Mouse (Mus musculus) MEL (cell line): ENCODE results near the gene D17H6S53E. TPM values are rescaled to one million over a fixed set of nuclear protein-coding genes. Genes with fewer than 3 reads are reported as not detected.
A peak's percentile ranks its signal among the peaks of the same experiment; 100 is the strongest.

Source experiments
- DNase-seq: peaks from one replicate; pipeline ENCODE4 v3.0.0; 2011; ENCODE audit warnings: low read depth, low spot score
- H3K27ac ChIP-seq: 2 replicates; pipeline ENCODE4 v1.5.1; 2012; ENCODE audit warnings: low read depth, mild to moderate bottlenecking, control low read depth, low read length, moderate library complexity; ENCODE audit not compliant: control insufficient read depth
- H3K27me3 ChIP-seq, 2 experiments: fragments of 150-350 bp in 1 of 2; sonication (generic) in 1 of 2; 2 replicates each; pipeline ENCODE4 v1.6.1; 2012; ENCODE audit warnings: low read length in 2 of 2, mild to moderate bottlenecking in 2 of 2, improper control_type of control experiment in 1 of 2, moderate library complexity in 1 of 2; ENCODE audit not compliant: insufficient read depth in 2 of 2, control insufficient read depth in 1 of 2
- H3K36me3 ChIP-seq, 2 experiments: 2 replicates each; pipeline ENCODE4 v1.6.1; 2012 to 2014; ENCODE audit warnings: low read length in 2 of 2, improper control_type of control experiment in 1 of 2, inconsistent platforms in 1 of 2, mild to moderate bottlenecking in 1 of 2; ENCODE audit not compliant: insufficient read depth in 2 of 2, control insufficient read depth in 1 of 2
- H3K4me1 ChIP-seq, 2 experiments: fragments of 150-350 bp in 1 of 2; sonication (generic) in 1 of 2; 2 replicates each; pipeline ENCODE4 v1.6.1; 2012; ENCODE audit warnings: low read length in 2 of 2, improper control_type of control experiment in 1 of 2, mild to moderate bottlenecking in 1 of 2; ENCODE audit not compliant: insufficient read depth in 2 of 2, control insufficient read depth in 1 of 2
- H3K4me3 ChIP-seq, 2 experiments: fragments of 150-350 bp in 1 of 2; sonication (generic) in 1 of 2; 2 replicates each; pipeline ENCODE4 v1.5.1; 2012; ENCODE audit warnings: low read depth in 2 of 2, low read length in 2 of 2, mild to moderate bottlenecking in 2 of 2, moderate library complexity in 2 of 2, control low read depth in 1 of 2, improper control_type of control experiment in 1 of 2; ENCODE audit not compliant: control insufficient read depth in 1 of 2, insufficient read depth in 1 of 2
- H3K79me2 ChIP-seq: 2 replicates; pipeline ENCODE4 v1.6.1; 2012; ENCODE audit warnings: mild to moderate bottlenecking, low read length, moderate library complexity; ENCODE audit not compliant: control insufficient read depth, poor library complexity, insufficient read depth
- H3K9ac ChIP-seq: 2 replicates; pipeline ENCODE4 v1.6.1; 2012; ENCODE audit warnings: low read depth, mild to moderate bottlenecking, control low read depth, low read length, moderate library complexity; ENCODE audit not compliant: control insufficient read depth, poor library complexity, severe bottlenecking
- H3K9me3 ChIP-seq: fragments of 150-350 bp; sonication (generic); replicated peaks from 2 replicates; pipeline ENCODE4 v1.6.1; 2012; ENCODE audit warnings: mild to moderate bottlenecking, low read length, improper control_type of control experiment, moderate library complexity; ENCODE audit not compliant: insufficient read depth
- BHLHE40 ChIP-seq: IDR thresholded peaks from 2 replicates; pipeline ENCODE4 v1.6.1; 2012; ENCODE audit warnings: low read depth, mild to moderate bottlenecking, inconsistent platforms, low read length, improper control_type of control experiment, borderline replicate concordance
- CHD1 ChIP-seq: IDR thresholded peaks from 2 replicates; pipeline ENCODE4 v1.6.1; 2012; ENCODE audit warnings: low read depth, mild to moderate bottlenecking, inconsistent platforms, low read length, improper control_type of control experiment
- CHD2 ChIP-seq: IDR thresholded peaks from 2 replicates; pipeline ENCODE4 v1.6.1; 2011; ENCODE audit warnings: low read length, improper control_type of control experiment
- CTCF ChIP-seq, 3 experiments: IDR thresholded peaks in 2 of 3; conservative IDR thresholded peaks in 1 of 3; 2 replicates each; pipeline ENCODE4 v1.5.1; 2011 to 2012; ENCODE audit warnings: low read length in 3 of 3, low read depth in 2 of 3, mild to moderate bottlenecking in 2 of 3, improper control_type of control experiment in 1 of 3, inconsistent platforms in 1 of 3, mixed read lengths in 1 of 3, moderate library complexity in 1 of 3; ENCODE audit not compliant: control insufficient read depth in 1 of 3, insufficient read depth in 1 of 3, poor library complexity in 1 of 3, severe bottlenecking in 1 of 3
- E2F4 ChIP-seq: IDR thresholded peaks from 2 replicates; pipeline ENCODE4 v1.6.1; 2011; ENCODE audit warnings: low read depth, low read length, improper control_type of control experiment, borderline replicate concordance
- ELF1 ChIP-seq: IDR thresholded peaks from 2 replicates; pipeline ENCODE4 v1.6.1; 2014; ENCODE audit warnings: low read depth, mild to moderate bottlenecking, inconsistent platforms, low read length, improper control_type of control experiment, moderate library complexity
- EP300 ChIP-seq, 2 experiments: IDR thresholded peaks; 2 replicates each; pipeline ENCODE4 v1.6.1; 2011; ENCODE audit warnings: improper control_type of control experiment in 2 of 2, low read length in 2 of 2, low read depth in 1 of 2, mild to moderate bottlenecking in 1 of 2
- ETS1 ChIP-seq: IDR thresholded peaks from 2 replicates; pipeline ENCODE4 v1.6.1; 2012; ENCODE audit warnings: low read depth, mild to moderate bottlenecking, inconsistent platforms, low read length, improper control_type of control experiment, moderate library complexity
- GABPA ChIP-seq: IDR thresholded peaks from 2 replicates; pipeline ENCODE4 v1.6.1; 2012; ENCODE audit warnings: low read depth, mild to moderate bottlenecking, inconsistent platforms, low read length, improper control_type of control experiment, moderate library complexity
- GATA1 ChIP-seq: IDR thresholded peaks from 2 replicates; pipeline ENCODE4 v1.6.1; 2011; ENCODE audit warnings: low read depth, low read length, improper control_type of control experiment
- HCFC1 ChIP-seq: IDR thresholded peaks from 2 replicates; pipeline ENCODE4 v1.6.1; 2012; ENCODE audit warnings: low read depth, mild to moderate bottlenecking, inconsistent platforms, low read length, improper control_type of control experiment, moderate library complexity
- JUND ChIP-seq: IDR thresholded peaks from 2 replicates; pipeline ENCODE4 v1.6.1; 2011; ENCODE audit warnings: low read depth, mild to moderate bottlenecking, improper control_type of control experiment, low read length
- KAT2A ChIP-seq: conservative IDR thresholded peaks from 2 replicates; pipeline ENCODE4 v1.6.1; 2012; ENCODE audit warnings: low read depth, low read length, improper control_type of control experiment, inconsistent platforms
- MAFK ChIP-seq: IDR thresholded peaks from 2 replicates; pipeline ENCODE4 v1.6.1; 2011; ENCODE audit warnings: low read depth, mild to moderate bottlenecking, low read length, improper control_type of control experiment, borderline replicate concordance
- MAX ChIP-seq: IDR thresholded peaks from 2 replicates; pipeline ENCODE4 v1.6.1; 2011; ENCODE audit warnings: low read length, improper control_type of control experiment
- MAZ ChIP-seq: IDR thresholded peaks from 2 replicates; pipeline ENCODE4 v1.6.1; 2012; ENCODE audit warnings: low read depth, mild to moderate bottlenecking, inconsistent platforms, low read length, improper control_type of control experiment
- MEF2A ChIP-seq: IDR thresholded peaks from 2 replicates; pipeline ENCODE4 v1.6.1; 2014; ENCODE audit warnings: low read depth, mild to moderate bottlenecking, inconsistent platforms, low read length, improper control_type of control experiment; ENCODE audit not compliant: poor library complexity, insufficient replicate concordance, severe bottlenecking; ENCODE audit errors: extremely low read depth
- MXI1 ChIP-seq: IDR thresholded peaks from 2 replicates; pipeline ENCODE4 v1.6.1; 2011; ENCODE audit warnings: mild to moderate bottlenecking, low read depth, low read length, improper control_type of control experiment
- MYB ChIP-seq: IDR thresholded peaks from 2 replicates; pipeline ENCODE4 v1.6.1; 2011; ENCODE audit warnings: mild to moderate bottlenecking, low read depth, low read length, improper control_type of control experiment
- MYC ChIP-seq: IDR thresholded peaks from 2 replicates; pipeline ENCODE4 v1.6.1; 2011; ENCODE audit warnings: low read depth, mild to moderate bottlenecking, low read length, improper control_type of control experiment, moderate library complexity
- NELFE ChIP-seq: IDR thresholded peaks from 2 replicates; pipeline ENCODE4 v1.6.1; 2011; ENCODE audit warnings: low read depth, low read length, improper control_type of control experiment
- NRF1 ChIP-seq: IDR thresholded peaks from 2 replicates; pipeline ENCODE4 v1.6.1; 2014; ENCODE audit warnings: low read depth, mild to moderate bottlenecking, inconsistent platforms, low read length, improper control_type of control experiment, moderate library complexity; ENCODE audit not compliant: poor library complexity, insufficient read depth, severe bottlenecking
- POLR2A ChIP-seq, 2 experiments: IDR thresholded peaks; 2 replicates each; pipeline ENCODE4 v1.6.1; 2011 to 2012; ENCODE audit warnings: low read length in 2 of 2, mild to moderate bottlenecking in 2 of 2, control low read depth in 1 of 2, improper control_type of control experiment in 1 of 2, low read depth in 1 of 2, moderate library complexity in 1 of 2; ENCODE audit not compliant: control insufficient read depth in 1 of 2, insufficient read depth in 1 of 2, poor library complexity in 1 of 2
- POLR2AphosphoS2 ChIP-seq: IDR thresholded peaks from 2 replicates; pipeline ENCODE4 v1.6.1; 2011; ENCODE audit warnings: low read length, improper control_type of control experiment
- POLR2AphosphoS5 ChIP-seq: IDR thresholded peaks from 2 replicates; pipeline ENCODE4 v1.6.1; 2012; ENCODE audit warnings: low read depth, borderline replicate concordance, mild to moderate bottlenecking, inconsistent platforms, low read length, moderate library complexity, mixed read lengths
- RAD21 ChIP-seq: IDR thresholded peaks from 2 replicates; pipeline ENCODE4 v1.6.1; 2011; ENCODE audit warnings: mild to moderate bottlenecking, low read depth, low read length, improper control_type of control experiment
- RCOR1 ChIP-seq: IDR thresholded peaks from 2 replicates; pipeline ENCODE4 v1.6.1; 2012; ENCODE audit warnings: low read depth, mild to moderate bottlenecking, inconsistent platforms, low read length, improper control_type of control experiment
- SIN3A ChIP-seq: IDR thresholded peaks from 2 replicates; pipeline ENCODE4 v1.6.1; 2012; ENCODE audit warnings: low read length, improper control_type of control experiment, inconsistent platforms
- TAL1 ChIP-seq: IDR thresholded peaks from 2 replicates; pipeline ENCODE4 v1.6.1; 2012; ENCODE audit warnings: mild to moderate bottlenecking, inconsistent platforms, low read length, moderate library complexity, mixed read lengths
- TBP ChIP-seq: IDR thresholded peaks from 2 replicates; pipeline ENCODE4 v1.8.0; 2011; ENCODE audit warnings: low read depth, low read length, improper control_type of control experiment
- UBTF ChIP-seq: IDR thresholded peaks from 2 replicates; pipeline ENCODE4 v1.6.1; 2012; ENCODE audit warnings: low read depth, mild to moderate bottlenecking, inconsistent platforms, low read length, improper control_type of control experiment, moderate library complexity, borderline replicate concordance; ENCODE audit not compliant: insufficient read depth
- USF1 ChIP-seq: IDR thresholded peaks from 2 replicates; pipeline ENCODE4 v1.6.1; 2014; ENCODE audit warnings: low read depth, mild to moderate bottlenecking, inconsistent platforms, low read length, improper control_type of control experiment, moderate library complexity
- USF2 ChIP-seq, 2 experiments: IDR thresholded peaks; 2 replicates each; pipeline ENCODE4 v1.6.1; 2011 to 2012; ENCODE audit warnings: improper control_type of control experiment in 2 of 2, low read length in 2 of 2, borderline replicate concordance in 1 of 2, inconsistent platforms in 1 of 2, low read depth in 1 of 2, mild to moderate bottlenecking in 1 of 2; ENCODE audit not compliant: insufficient read depth in 1 of 2
- ZKSCAN1 ChIP-seq: IDR thresholded peaks from 2 replicates; pipeline ENCODE4 v1.6.1; 2012; ENCODE audit warnings: low read depth, mild to moderate bottlenecking, inconsistent platforms, low read length, improper control_type of control experiment, moderate library complexity
- ZMIZ1 ChIP-seq: IDR thresholded peaks from 2 replicates; pipeline ENCODE4 v1.6.1; 2012; ENCODE audit warnings: low read depth, mild to moderate bottlenecking, inconsistent platforms, low read length, improper control_type of control experiment, moderate library complexity
- ZNF384 ChIP-seq: IDR thresholded peaks from 2 replicates; pipeline ENCODE4 v1.6.1; 2012; ENCODE audit warnings: low read depth, mild to moderate bottlenecking, inconsistent platforms, low read length, improper control_type of control experiment
- polyA plus RNA-seq, 2 experiments: library from polyadenylated mRNA; stranded (reverse) in 1 of 2; unstranded in 1 of 2; fragments of >175 nt in 1 of 2; fragments of >200 nt in 1 of 2; gene quantifications; 2 replicates each; pipeline versions ENCODE4 v1.2.1 to v1.2.4; 2012; ENCODE audit warnings: low replicate concordance in 2 of 2, low read depth in 1 of 2; ENCODE audit not compliant: insufficient read length in 2 of 2, insufficient read depth in 1 of 2, missing spikeins in 1 of 2
- total RNA-seq: library from RNA; depleted of rRNA; stranded (reverse); fragments of 300-350 nt; gene quantifications from 2 replicates; pipeline ENCODE4 v1.2.3, GENCODE M21; 2012; rRNA removed

Gene D17H6S53E
- total RNA-seq (9.3 and 13.6 TPM in 2 replicates), polyA plus RNA-seq (10 to 100 TPM in 1 of 2 experiments, not detected in 1; 11.6 TPM)

DNA sequence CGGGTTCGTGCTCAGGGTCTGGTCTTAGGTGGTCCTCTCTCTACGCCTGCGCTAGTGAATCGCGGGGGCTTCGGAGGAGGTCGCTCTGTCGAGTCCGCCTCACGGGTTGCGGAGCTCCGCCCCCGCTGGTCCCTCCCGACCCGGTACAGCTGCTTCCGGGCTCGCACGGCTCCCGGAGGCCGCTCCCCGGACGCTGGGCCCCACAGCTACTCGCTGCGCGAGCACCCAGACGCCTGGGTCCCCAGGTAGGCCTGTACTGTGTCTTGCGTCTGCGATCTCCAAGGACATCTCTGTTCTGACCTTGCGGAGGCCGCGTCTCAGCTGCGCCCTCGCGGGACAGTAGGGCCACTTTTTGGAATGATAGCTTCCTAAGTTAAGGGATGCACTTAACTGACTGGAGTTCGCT, at the start of gene D17H6S53E:
TSS of gene D17H6S53E (plus strand) at position 168 of the 406 bp plus-strand sequence.
- peak; percentile 87 for DNase-seq
- Histone ChIP-seq H3K4me3 (peak within 1 kb of the TSS; percentile 90 to 99), H3K9ac (peak within 1 kb of the TSS; percentile 83), H3K36me3 (peaks cover 0 to 10% of the 10 kb centered on the region in 2 experiments; a peak in 2 of 4 replicates), H3K4me1 (peaks cover 6 to 8% of the 10 kb centered on the region in 2 experiments; a peak in 3 of 4 replicates), H3K9me3 (no peaks in the 10 kb centered on the region), H3K27ac (peak within 1 kb of the TSS; percentile 78), H3K27me3 (no peaks in the 10 kb centered on the region), H3K79me2 (peaks cover 33% of the 10 kb centered on the region)
- TF ChIP-seq HCFC1 (peak; percentile 75), GABPA (no peak), CHD2 (no peak), MYB (no peak), USF1 (no peak), EP300 (IDR thresholded peaks at IDR 0.05; ENCODE audit: low read depth in 1 of 2, low read length in 2 of 2) (no peak; a peak in 1 of 4 replicates), MAFK (no peak), E2F4 (no peak), BHLHE40 (no peak), POLR2AphosphoS2 (no peak), RCOR1 (no peak), NRF1 (peak; percentile 72), RAD21 (no peak), ZKSCAN1 (no peak), ZMIZ1 (0 out of 2 replicates have a peak, but pooled peaks have one; percentile 40), POLR2A (IDR thresholded peaks at IDR 0.05; ENCODE audit: control insufficient read depth in 1 of 2, insufficient read depth in 1 of 2, low read depth in 1 of 2, low read length in 2 of 2, poor library complexity in 1 of 2) (peak; percentile 65 to 69; a peak in 3 of 4 replicates), TBP (0 out of 2 replicates have a peak, but pooled peaks have one; percentile 6), NELFE (peak; percentile 80), GATA1 (no peak), MEF2A (no peak), JUND (no peak), ELF1 (peak; percentile 76), TAL1 (no peak), UBTF (peak; percentile 80; the same call in 1 of the 2 replicates), MAX (no peak; the same call in 1 of the 2 replicates), ZNF384 (no peak), POLR2AphosphoS5 (no peak), MXI1 (peak; percentile 50; the same call in 1 of the 2 replicates), MAZ (0 out of 2 replicates have a peak, but pooled peaks have one; percentile 66), MYC (peak; percentile 26; the same call in 1 of the 2 replicates), CTCF (IDR thresholded peaks at IDR 0.05 in 2 of 3, conservative IDR thresholded peaks at IDR 0.05 in 1 of 3; ENCODE audit: control insufficient read depth in 1 of 3, insufficient read depth in 1 of 3, low read depth in 2 of 3, low read length in 3 of 3, poor library complexity in 1 of 3, severe bottlenecking in 1 of 3) (no peak), USF2 (IDR thresholded peaks at IDR 0.05; ENCODE audit: borderline replicate concordance in 1 of 2, insufficient read depth in 1 of 2, low read depth in 1 of 2, low read length in 2 of 2) (no peak), SIN3A (peak; percentile 76), KAT2A (no peak; the same call in 1 of the 2 replicates), ETS1 (peak; percentile 67; the same call in 1 of the 2 replicates), CHD1 (no peak; the same call in 1 of the 2 replicates)
